Mouse (Mus musculus): ENCODE results near the gene Optn. TPM values are rescaled to one million over a fixed set of nuclear protein-coding genes. Genes with fewer than 3 reads are reported as not detected.
A peak's percentile ranks its signal among the peaks of the same experiment; 100 is the strongest.

The Optn gene
- polyA plus RNA-seq (2015; fragmentation: Nextera tagmentation; extraction: Ambion mirVana) = 16.6 and 17.0 TPM in 2 replicates

- TF ChIP-seq EP300 (optimal IDR thresholded peaks at IDR 0.05) = no peak
- no peak for TF ChIP-seq CTCF (IDR thresholded peaks at IDR 0.05; ENCODE audit: low read depth)
- H3K4me1 ChIP-seq (replicated peaks; ENCODE audit: control insufficient read depth, insufficient read depth) = no peaks in the 10 kb centered on the region
- 0 out of 2 replicates have a peak within 1 kb of the TSS, but pooled peaks have one; percentile 71 for H3K27ac ChIP-seq (replicated peaks)
- WGBS = 3% methylated on average over 62 of the region's 63 CpGs
- H3K27me3 ChIP-seq (ENCODE audit: control insufficient read depth, insufficient read depth, low read length) = no peaks in the 10 kb centered on the region
- no peaks in the 10 kb centered on the region for H3K36me3 ChIP-seq (ENCODE audit: control insufficient read depth, insufficient read depth, low read length)
- peak within 1 kb of the TSS; percentile 70 for H3K9ac ChIP-seq (ENCODE audit: low read length)
- peak within 1 kb of the TSS; percentile 66 for H3K4me3 ChIP-seq (ENCODE audit: low read depth, low read length)
- DNase-seq (ENCODE audit: low spot score) = peak; percentile 89
- H3K9me3 ChIP-seq (ENCODE audit: control insufficient read depth, low read length) = no peaks in the 10 kb centered on the region
- H3K4me2 ChIP-seq (replicated peaks; ENCODE audit: low read depth) = peak within 1 kb of the TSS; percentile 90
- peak; percentile 85 for ATAC-seq (ENCODE audit: low FRiP score, low TSS enrichment)
These were observed at the start of gene Optn for GRCm38 (mm10) chr2:5063299-5064205. TSS of gene Optn (minus strand) at chr2:5064051.

GRCm38 (mm10) chr2:5112785-5113291 is 49.0 kb upstream of the Optn start:
- Histone ChIP-seq H3K9ac (ENCODE audit: low read length) (peak overlapping the region; percentile 18; the same call in 1 of the 2 replicates), H3K4me2 (replicated peaks; ENCODE audit: low read depth) (no peak overlapping the region), H3K4me1 (replicated peaks; ENCODE audit: control insufficient read depth, insufficient read depth) (0 out of 2 replicates have a peak, but pooled peaks cover 8% of the 10 kb centered on the region), H3K36me3 (ENCODE audit: control insufficient read depth, insufficient read depth, low read length) (no peaks in the 10 kb centered on the region), H3K27ac (replicated peaks) (peak overlapping the region; percentile 58), H3K9me3 (ENCODE audit: control insufficient read depth, low read length) (no peaks in the 10 kb centered on the region), H3K27me3 (ENCODE audit: control insufficient read depth, insufficient read depth, low read length) (no peaks in the 10 kb centered on the region), H3K4me3 (ENCODE audit: low read depth, low read length) (no peak overlapping the region)
- ATAC-seq (ENCODE audit: low FRiP score, low TSS enrichment) (no peak), DNase-seq (ENCODE audit: low spot score) (no peak)
- TF ChIP-seq EP300 (optimal IDR thresholded peaks at IDR 0.05) (no peak), CTCF (IDR thresholded peaks at IDR 0.05; ENCODE audit: low read depth) (no peak)
- WGBS = 11% methylated on average over 8 of the region's 8 CpGs

- TF ChIP-seq CTCF (IDR thresholded peaks at IDR 0.05; ENCODE audit: low read depth) (no peak), EP300 (optimal IDR thresholded peaks at IDR 0.05) (no peak)
- Histone ChIP-seq H3K4me3 (ENCODE audit: low read depth, low read length) (no peak overlapping the region), H3K36me3 (ENCODE audit: control insufficient read depth, insufficient read depth, low read length) (no peaks in the 10 kb centered on the region), H3K4me2 (replicated peaks; ENCODE audit: low read depth) (no peak overlapping the region), H3K9me3 (ENCODE audit: control insufficient read depth, low read length) (no peaks in the 10 kb centered on the region), H3K4me1 (replicated peaks; ENCODE audit: control insufficient read depth, insufficient read depth) (no peaks in the 10 kb centered on the region), H3K27ac (replicated peaks) (no peak overlapping the region), H3K27me3 (ENCODE audit: control insufficient read depth, insufficient read depth, low read length) (no peaks in the 10 kb centered on the region), H3K9ac (ENCODE audit: low read length) (no peak overlapping the region)
- WGBS = 37% methylated on average over 1 of the region's 1 CpGs
- DNase-seq (ENCODE audit: low spot score) (no peak), ATAC-seq (ENCODE audit: low FRiP score, low TSS enrichment) (peak; percentile 67; the same call in 1 of the 2 replicates)
These were observed 39.0 kb upstream of the Optn start for GRCm38 (mm10) chr2:5102891-5103290.

- DNase-seq (ENCODE audit: low spot score) (no peak), ATAC-seq (ENCODE audit: low FRiP score, low TSS enrichment) (no peak)
- WGBS = 71% methylated on average over 10 of the region's 10 CpGs
- H3K4me3 ChIP-seq (ENCODE audit: low read depth, low read length) = no peak overlapping the region
- H3K4me2 ChIP-seq (replicated peaks; ENCODE audit: low read depth) = no peak overlapping the region
- no peaks in the 10 kb centered on the region for H3K36me3 ChIP-seq (ENCODE audit: control insufficient read depth, insufficient read depth, low read length)
- TF ChIP-seq CTCF (IDR thresholded peaks at IDR 0.05; ENCODE audit: low read depth) (peak; percentile 36), EP300 (optimal IDR thresholded peaks at IDR 0.05) (no peak)
- no peak overlapping the region for H3K27ac ChIP-seq (replicated peaks)
- no peak overlapping the region for H3K9ac ChIP-seq (ENCODE audit: low read length)
- no peaks in the 10 kb centered on the region for H3K4me1 ChIP-seq (replicated peaks; ENCODE audit: control insufficient read depth, insufficient read depth)
- no peaks in the 10 kb centered on the region for H3K9me3 ChIP-seq (ENCODE audit: control insufficient read depth, low read length)
- H3K27me3 ChIP-seq (ENCODE audit: control insufficient read depth, insufficient read depth, low read length) = no peaks in the 10 kb centered on the region
These were observed 37.9 kb upstream of the Optn start for GRCm38 (mm10) chr2:5101743-5102245.

- no peak overlapping the region for H3K4me3 ChIP-seq (ENCODE audit: low read depth, low read length)
- no peak overlapping the region for H3K9ac ChIP-seq (ENCODE audit: low read length)
- DNase-seq (ENCODE audit: low spot score) = no peak
- no peak for ATAC-seq (ENCODE audit: low FRiP score, low TSS enrichment)
- WGBS = 62% methylated on average over 6 of the region's 6 CpGs
- H3K27ac ChIP-seq (replicated peaks) = no peak overlapping the region
- TF ChIP-seq EP300 (optimal IDR thresholded peaks at IDR 0.05) (no peak), CTCF (IDR thresholded peaks at IDR 0.05; ENCODE audit: low read depth) (no peak)
- H3K27me3 ChIP-seq (ENCODE audit: control insufficient read depth, insufficient read depth, low read length) = no peaks in the 10 kb centered on the region
- H3K4me2 ChIP-seq (replicated peaks; ENCODE audit: low read depth) = no peak overlapping the region
- no peaks in the 10 kb centered on the region for H3K36me3 ChIP-seq (ENCODE audit: control insufficient read depth, insufficient read depth, low read length)
- H3K4me1 ChIP-seq (replicated peaks; ENCODE audit: control insufficient read depth, insufficient read depth) = no peaks in the 10 kb centered on the region
- H3K9me3 ChIP-seq (ENCODE audit: control insufficient read depth, low read length) = no peaks in the 10 kb centered on the region
These were observed 35.3 kb upstream of the Optn start for GRCm38 (mm10) chr2:5099176-5099575.
